Mouse (Mus musculus) E14TG2a.4 (cell line): Measurements from ENCODE around the gene Pgm2.

Experiments
- CTCF ChIP-seq: conservative IDR thresholded peaks from 2 replicates; pipeline ENCODE4 v1.5.1; 2014; ENCODE audit warnings: low read length
- NANOG ChIP-seq: IDR thresholded peaks from 2 replicates; pipeline ENCODE4 v1.6.1; 2014; ENCODE audit warnings: borderline replicate concordance, low read length, mixed read lengths

- TF ChIP-seq CTCF (no peak), NANOG (no peak)
Observed at GRCm38 (mm10) chr5:64109217-64109616, 16.5 kb downstream of the Pgm2 start.
